Mouse (Mus musculus) lung, postnatal 14 days (tissue): Measurements from ENCODE around the gene Mydgf.
A peak's percentile ranks its signal among the peaks of the same experiment; 100 is the strongest.

ENCODE experiments used
- DNase-seq: peaks from one replicate; pipeline ENCODE4 v3.0.0; 2021

The Mydgf gene

DNA sequence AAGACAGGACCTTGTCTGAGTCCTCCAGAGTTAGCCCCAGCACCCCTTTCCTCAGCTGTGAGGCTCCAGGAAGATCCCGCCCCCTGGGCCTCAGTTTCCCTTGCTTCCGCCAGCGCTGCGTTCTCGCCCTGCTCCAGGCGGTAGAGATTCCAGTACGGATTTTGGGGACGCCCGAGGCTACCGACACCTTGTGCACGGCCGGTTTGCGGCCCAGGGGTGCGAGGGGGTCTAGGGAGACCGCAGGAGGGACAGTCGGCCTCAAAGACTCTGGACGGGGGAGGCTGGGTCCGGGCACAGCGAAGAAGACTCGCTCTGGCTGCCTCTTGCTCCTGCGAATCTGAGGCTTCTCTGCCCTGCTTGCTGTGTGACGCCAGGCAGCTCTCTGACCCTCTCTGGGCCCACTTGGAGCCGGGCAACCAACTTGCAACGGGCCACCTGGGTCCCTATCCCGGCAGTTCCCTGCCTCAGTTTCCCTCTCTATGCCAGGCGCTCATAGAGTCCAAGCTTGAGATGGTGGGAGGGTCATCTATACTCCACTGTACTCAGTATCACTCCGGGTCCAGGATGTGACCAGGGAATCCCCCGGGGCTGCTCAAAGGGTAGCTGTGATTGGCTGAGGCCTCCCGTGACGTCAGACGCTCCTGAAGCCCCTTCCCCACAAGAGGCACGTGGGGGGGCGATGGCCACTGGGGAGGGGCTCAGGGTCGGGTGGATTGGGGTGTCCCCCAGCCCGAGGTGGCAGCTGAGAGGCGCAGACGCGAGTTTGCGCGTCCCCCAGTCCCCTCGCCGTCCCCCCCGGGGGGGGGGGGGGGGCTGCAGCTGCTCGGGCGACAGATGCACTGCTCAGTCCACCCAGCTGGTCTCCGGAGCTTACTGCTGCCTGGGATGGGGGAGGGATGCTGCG lies 41.8 kb downstream of the Mydgf start:
- DNase-seq = no peak

DNA sequence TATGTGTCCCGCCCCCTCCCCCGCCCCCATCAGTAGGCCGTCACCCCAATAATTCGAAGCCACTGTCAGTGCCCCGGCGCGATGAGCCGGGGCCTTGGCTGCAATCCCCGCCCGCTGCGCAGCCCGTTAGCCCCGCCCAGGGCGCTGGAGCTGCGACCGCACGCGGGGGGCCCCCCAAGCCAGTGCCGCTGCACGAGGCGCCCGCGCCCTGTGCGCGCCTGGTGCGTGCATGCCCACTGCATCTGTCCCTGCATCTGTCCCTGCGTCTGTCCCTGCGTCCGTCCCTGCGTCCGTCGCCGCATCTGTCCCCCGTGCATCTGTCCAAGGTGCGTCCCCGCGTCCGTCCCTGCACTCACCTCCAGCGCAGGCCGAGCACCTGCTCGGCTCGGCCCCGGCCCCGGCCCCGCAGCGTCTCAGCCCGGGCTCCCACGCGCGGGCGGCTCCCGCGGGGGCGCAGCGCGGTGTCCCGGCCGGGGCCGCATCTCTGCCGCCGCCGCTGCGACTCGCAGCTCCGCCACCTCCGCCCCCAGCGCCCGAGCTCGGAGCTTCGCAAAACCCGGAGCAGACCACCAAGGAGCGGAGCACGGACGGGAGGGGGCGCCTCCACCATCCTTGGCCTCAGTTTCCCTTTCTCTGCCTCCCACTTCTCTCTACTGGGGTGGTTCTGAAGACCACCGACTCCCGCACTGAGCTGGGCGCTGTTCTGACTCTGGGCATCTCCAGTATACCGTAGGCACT lies 43.7 kb downstream of the Mydgf start, which contains the start of gene Sema6b:
Gene Sema6b, minus strand, starts transcription at position 486 of the 738 bp plus-strand sequence.
- DNase-seq = peak; percentile 59

- no peak for DNase-seq
Observed at GRCm38 (mm10) chr17:56139355-56139754, 44.4 kb downstream of the Mydgf start.

DNA sequence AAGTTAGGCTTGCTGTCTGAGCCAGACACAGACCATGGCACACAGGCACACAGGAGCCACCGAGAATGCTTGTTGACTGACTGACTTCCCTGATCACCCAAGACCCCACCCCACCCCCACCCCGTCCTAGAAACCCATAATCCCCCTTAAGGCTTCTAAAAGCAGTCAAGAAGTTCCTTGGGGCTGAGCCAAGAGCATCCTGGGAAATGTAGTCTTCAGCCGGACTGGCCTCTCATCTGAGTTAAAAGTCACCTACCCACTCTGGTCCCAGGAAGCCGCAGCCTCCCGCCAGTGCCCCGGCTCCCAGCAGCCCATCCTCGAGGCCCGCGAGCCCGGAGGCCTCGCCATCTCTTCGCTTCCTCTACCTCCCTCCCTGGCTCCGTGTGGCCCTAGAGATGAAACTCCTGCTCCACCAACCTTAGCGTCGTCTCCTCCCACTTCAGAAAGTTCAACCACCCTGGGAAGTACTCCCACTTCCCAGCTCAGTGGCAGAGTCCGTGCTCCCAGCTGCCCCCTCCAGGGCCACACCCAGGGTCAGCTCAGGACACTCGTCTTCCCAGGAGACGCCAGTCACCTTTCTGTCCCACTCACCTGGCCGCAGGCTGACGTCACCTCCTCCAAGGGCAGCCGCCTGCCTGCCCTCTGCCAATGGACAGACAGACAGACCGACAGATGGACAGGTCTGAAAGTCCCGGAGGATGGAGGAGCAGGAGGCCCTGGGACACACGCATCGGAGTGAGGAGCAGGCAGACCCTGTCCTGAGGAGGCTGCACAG lies 45.7 kb downstream of the Mydgf start:
- no peak for DNase-seq

GRCm38 (mm10) chr17:56136558-56136957 lies 47.2 kb downstream of the Mydgf start:
- DNase-seq = no peak

DNA sequence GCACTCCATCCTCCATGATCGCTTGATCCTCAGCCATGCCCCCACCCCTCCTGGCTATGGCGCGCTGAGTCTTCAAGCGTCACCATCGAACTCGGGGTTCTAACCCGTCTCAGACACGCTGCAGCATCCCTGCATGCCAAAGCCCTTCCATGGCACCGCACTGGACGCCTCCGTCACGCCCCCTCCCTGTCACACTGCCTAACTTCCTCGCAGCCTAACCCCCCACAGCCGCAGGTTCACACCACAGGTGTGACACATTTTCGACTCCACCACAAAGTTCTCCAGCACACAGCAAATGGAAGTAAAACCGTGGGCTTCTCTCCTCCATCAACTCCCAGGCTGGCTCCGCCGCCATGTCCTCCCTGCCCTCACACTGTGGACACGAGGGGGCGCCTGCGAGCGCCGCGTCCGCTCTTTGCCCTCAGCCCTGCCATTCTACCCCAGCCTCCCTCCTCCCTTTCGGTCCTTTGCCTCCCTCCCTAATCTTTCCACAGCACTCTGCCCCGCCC lies 49.2 kb downstream of the Mydgf start:
- DNase-seq = peak; percentile 80

- DNase-seq = peak; percentile 62
Observed at GRCm38 (mm10) chr17:56133457-56134363, 50.0 kb downstream of the Mydgf start.

GRCm38 (mm10) chr17:56132661-56133060 lies 51.1 kb downstream of the Mydgf start:
- peak; percentile 78 for DNase-seq

DNA sequence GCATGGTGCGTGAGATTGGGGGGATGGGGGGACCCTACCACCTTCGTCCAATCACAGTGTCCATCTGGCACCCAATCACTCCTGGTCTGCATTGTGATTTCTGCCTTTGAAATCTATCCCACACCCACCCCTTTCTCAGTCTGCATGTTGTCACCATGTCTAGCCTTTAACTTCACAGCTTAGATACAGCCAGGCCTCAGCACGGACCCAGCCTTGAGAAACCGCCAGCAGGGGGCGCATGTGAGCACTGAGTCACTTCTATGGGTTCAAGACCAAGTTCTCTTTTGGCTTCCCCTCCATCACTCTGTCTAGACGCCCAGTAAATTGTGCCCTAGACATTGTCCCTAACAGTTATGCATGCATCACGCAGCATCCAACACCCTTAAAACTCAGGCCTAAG lies 51.9 kb downstream of the Mydgf start:
- DNase-seq = peak; percentile 81

- no peak for DNase-seq
Observed at GRCm38 (mm10) chr17:56131136-56131535, 52.6 kb downstream of the Mydgf start.

- no peak for DNase-seq
Observed at GRCm38 (mm10) chr17:56128246-56128645, 55.5 kb downstream of the Mydgf start.

- DNase-seq = no peak
Observed at GRCm38 (mm10) chr17:56126175-56126574, 57.5 kb downstream of the Mydgf start.
